16 mouse cellular contexts compared by ENCODE assay signal in genomic region chr7:144769434-144770080, GRCm38 (mm10). TPM values are rescaled to one million over a fixed set of nuclear protein-coding genes. Genes with fewer than 3 reads are reported as not detected.
DNase-seq lines count a peak whose midpoint lies in the region; ATAC-seq and TF ChIP-seq lines count a peak whose summit lies in the region.
"Had no signal": no experiment of that assay in that cellular context is flagged by ENCODE, and none has a peak within 500 bp of the region (broad histone marks: within the 10 kb centered on the region; RNA-seq: fewer than 3 reads in every experiment).

No protein-coding gene starts in this region.

- DNase-seq in embryo, embryonic 11 days, result peak; percentile 33
- DNase-seq in embryo, embryonic 10 days (ENCODE audit: low spot score), result no peak
- DNase-seq in kidney, adult 2 months, result no peak
- DNase-seq in neural tube, embryonic 10.5 days (ENCODE audit: extremely low spot score, low spot score), result peak; percentile 28
- no peak for DNase-seq in spleen, postnatal 36 days (ENCODE audit: low spot score in 2 of 2)
- no peak for DNase-seq in cerebellum, postnatal 10 days
- DNase-seq: adrenal gland, adult 2 months; cerebellum, adult 11 months; cerebellum, postnatal 25 days; heart, postnatal 4 days; kidney, adult 11 months; thymus, postnatal 4 days had no signal

- TF ChIP-seq CTCF in kidney, adult 2 months (conservative IDR thresholded peaks at IDR 0.05; ENCODE audit: insufficient read depth, insufficient read length, low read depth, low read length), result no peak

- H3K4me3 ChIP-seq in kidney, embryonic 16.5 days (ENCODE audit: low read length), result no peak overlapping the region
- no peak overlapping the region for H3K4me3 ChIP-seq in kidney, adult 2 months (ENCODE audit: insufficient read depth, low read depth, low read length)
- H3K4me3 ChIP-seq: forebrain, embryonic 15.5 days; liver, embryonic 12.5 days had no signal

- 0 out of 2 replicates have a peak overlapping the region, but pooled peaks have one; percentile 12 for H3K4me2 ChIP-seq in kidney, embryonic 16.5 days (replicated peaks; ENCODE audit: low read depth, low read length)
- H3K4me2 ChIP-seq: forebrain, embryonic 15.5 days; liver, embryonic 12.5 days had no signal

- no peak for TF ChIP-seq POLR2A in kidney, adult 2 months (IDR thresholded peaks at IDR 0.05; ENCODE audit: low read depth, low read length)

- WGBS in kidney, embryonic 16.5 days, result 59% methylated on average over 9 of the region's 9 CpGs
- 70% methylated on average over 9 of the region's 9 CpGs for WGBS in kidney, adult 2 months

- H3K9me3 ChIP-seq in kidney, embryonic 16.5 days (ENCODE audit: low read length), result no peaks in the 10 kb centered on the region; the same call in 1 of the 2 replicates
- H3K9me3 ChIP-seq: forebrain, embryonic 15.5 days; liver, embryonic 12.5 days had no signal

- peaks cover 10% of the 10 kb centered on the region for H3K4me1 ChIP-seq in kidney, embryonic 16.5 days (ENCODE audit: insufficient read depth, low read length)
- H3K4me1 ChIP-seq in kidney, adult 2 months (ENCODE audit: control insufficient read depth, insufficient read depth, low read length), result no peaks in the 10 kb centered on the region; the same call in 1 of the 2 replicates
- H3K4me1 ChIP-seq: forebrain, embryonic 15.5 days had no signal

- H3K36me3 ChIP-seq in kidney, embryonic 16.5 days (ENCODE audit: insufficient read depth, low read length), result no peaks in the 10 kb centered on the region
- H3K36me3 ChIP-seq in kidney, adult 2 months (ENCODE audit: control insufficient read depth, insufficient read depth, low read length), result no peaks in the 10 kb centered on the region
- H3K36me3 ChIP-seq: forebrain, embryonic 15.5 days; liver, embryonic 12.5 days had no signal

- no peak overlapping the region for H3K9ac ChIP-seq in kidney, embryonic 16.5 days (replicated peaks; ENCODE audit: low read length)
- H3K9ac ChIP-seq: forebrain, embryonic 15.5 days; liver, embryonic 12.5 days had no signal

- H3K27ac ChIP-seq in kidney, embryonic 16.5 days (ENCODE audit: low read length), result no peak overlapping the region
- H3K27ac ChIP-seq in kidney, adult 2 months (ENCODE audit: insufficient read depth, low read depth, low read length), result no peak overlapping the region
- H3K27ac ChIP-seq: forebrain, embryonic 15.5 days; liver, embryonic 12.5 days had no signal

- no peak for ATAC-seq in kidney, embryonic 16.5 days (ENCODE audit: low FRiP score, low TSS enrichment)
- peak; percentile 81 for ATAC-seq in granulocyte monocyte progenitor cell, adult 5-6 weeks (replicated peaks; ENCODE audit: poor library complexity, severe bottlenecking)
- ATAC-seq: forebrain, embryonic 15.5 days; liver, embryonic 12.5 days had no signal

- H3K27me3 ChIP-seq in kidney, embryonic 16.5 days (ENCODE audit: insufficient read depth, low read length), result no peaks in the 10 kb centered on the region
- no peaks in the 10 kb centered on the region for H3K27me3 ChIP-seq in kidney, adult 2 months (replicated peaks; ENCODE audit: control insufficient read depth, insufficient read depth, low read length)
- H3K27me3 ChIP-seq: forebrain, embryonic 15.5 days had no signal

RNA-seq across cellular contexts. Expression of gene Ano1, which starts 17.8 kb away (rescaled TPM):
- polyA plus RNA-seq in kidney, embryonic 16.5 days (2015; fragmentation: Nextera tagmentation; extraction: Ambion mirVana), result 53.6 and 56.5 TPM in 2 replicates
- polyA plus RNA-seq in kidney, adult 2 months (2012; rRNA removed), result 10.0 and 14.7 TPM in 2 replicates
- not detected in 2 replicates for total RNA-seq in granulocyte monocyte progenitor cell, adult 5-6 weeks (2014; fragmentation: Nextera tagmentation)
- not detected in 2 replicates for total RNA-seq in granulocyte monocyte progenitor cell, adult 5-6 weeks (2017)

Comparison
In these comparisons a context has a peak if more than half of its experiments do, and no peak if none do; other contexts are left out.
1. DNase-seq: peak in embryo, embryonic 11 days (single experiment) and neural tube, embryonic 10.5 days (single experiment); none in embryo, embryonic 10 days (single experiment), kidney, adult 2 months (single experiment), spleen, postnatal 36 days (0 of 2) and cerebellum, postnatal 10 days (0 of 2).